Mouse (Mus musculus) kidney, postnatal 36 days (tissue): ENCODE data around the gene Gria2.
A peak's percentile ranks its signal among the peaks of the same experiment; 100 is the strongest.

Experiments used
- DNase-seq, 2 experiments: peaks; one replicate each; pipeline ENCODE4 v3.0.0; 2021 to 2022; ENCODE audit warnings: mixed read lengths in 2 of 2

The Gria2 gene

DNA sequence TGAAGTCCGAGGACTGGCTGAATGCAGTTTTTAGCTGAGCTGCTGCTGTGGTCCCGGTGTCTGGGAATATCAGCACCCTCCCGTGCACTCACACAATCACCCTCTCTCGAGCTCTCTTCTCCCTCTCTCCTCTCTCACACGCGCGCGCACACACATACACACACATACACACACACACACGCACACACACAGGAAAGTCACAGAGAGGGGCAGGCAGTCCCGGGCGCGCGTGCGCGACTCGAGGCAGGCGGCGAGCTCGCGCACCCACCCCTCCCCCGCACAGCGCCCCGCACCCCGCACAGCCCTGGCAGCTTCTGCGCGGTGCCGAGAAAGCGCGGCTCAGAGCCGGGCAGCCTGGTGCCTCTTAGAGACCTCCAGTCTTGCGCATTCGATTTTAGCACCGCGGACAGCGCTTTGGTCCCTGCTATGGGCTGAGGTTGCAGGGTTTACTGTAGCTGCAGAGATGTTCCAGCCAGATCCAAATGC, at the start of gene Gria2:
Gene Gria2, minus strand, starts transcription at position 240 of the 486 bp plus-strand sequence.
- DNase-seq, result peak; percentile 48 to 81

DNA sequence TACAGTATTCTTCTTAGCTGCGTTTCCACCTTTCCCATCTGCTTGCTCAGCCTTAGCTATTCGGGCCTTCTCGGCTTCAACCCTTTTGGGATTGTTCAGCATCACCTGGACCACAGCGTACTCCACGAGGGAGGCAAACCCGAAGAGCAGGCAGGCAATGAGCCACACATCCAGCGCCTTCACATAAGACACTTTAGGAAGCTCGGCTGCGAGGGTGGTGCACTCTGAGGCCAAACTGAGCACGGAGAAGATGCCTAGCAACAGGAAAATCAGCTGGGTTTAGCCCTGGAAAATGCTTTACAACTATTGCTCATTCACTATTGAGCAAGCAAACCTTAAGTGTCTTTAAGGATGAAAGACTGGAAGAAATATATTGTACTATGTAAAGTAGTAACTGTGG, 48.3 kb upstream of the Gria2 start:
- DNase-seq, result no peak

DNA sequence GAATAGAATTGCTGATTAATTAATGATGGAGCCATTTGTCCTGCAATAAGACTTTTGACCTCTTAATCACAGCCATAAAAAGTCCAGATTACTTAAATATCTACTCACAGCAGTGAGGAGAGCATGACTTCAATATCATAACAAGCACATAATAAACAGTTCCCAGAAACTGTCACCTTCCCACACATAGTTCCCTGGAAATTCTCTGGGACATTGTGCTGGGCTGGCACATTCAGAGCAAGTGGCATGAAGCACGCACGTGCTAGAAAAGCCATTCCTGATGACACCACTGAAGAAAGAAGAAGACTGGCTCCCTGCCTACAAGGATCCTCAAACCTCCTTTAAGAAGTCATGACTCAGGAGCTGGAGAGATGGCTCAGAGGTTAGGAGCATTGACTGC, 43.0 kb upstream of the Gria2 start:
- no peak for DNase-seq

DNA sequence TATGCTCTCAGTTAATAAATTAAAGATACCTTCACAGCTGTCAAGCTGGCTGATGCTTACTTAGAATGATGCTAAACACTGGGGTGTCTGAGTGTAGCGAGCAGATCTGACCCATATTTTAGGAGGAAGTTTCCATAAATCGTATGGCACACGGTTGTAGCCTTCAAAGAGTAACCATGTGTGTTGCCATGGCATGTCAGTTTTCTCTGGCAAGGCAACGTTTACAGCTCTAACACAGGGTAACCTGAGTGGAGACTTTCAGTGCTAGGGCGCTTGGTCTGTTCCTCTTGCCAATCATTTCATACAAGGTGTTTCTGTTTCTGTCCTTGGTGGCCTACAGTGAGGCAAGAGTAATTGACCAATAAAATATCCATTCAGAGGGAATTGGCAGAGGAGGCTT, 37.2 kb upstream of the Gria2 start:
- DNase-seq, result no peak

DNA sequence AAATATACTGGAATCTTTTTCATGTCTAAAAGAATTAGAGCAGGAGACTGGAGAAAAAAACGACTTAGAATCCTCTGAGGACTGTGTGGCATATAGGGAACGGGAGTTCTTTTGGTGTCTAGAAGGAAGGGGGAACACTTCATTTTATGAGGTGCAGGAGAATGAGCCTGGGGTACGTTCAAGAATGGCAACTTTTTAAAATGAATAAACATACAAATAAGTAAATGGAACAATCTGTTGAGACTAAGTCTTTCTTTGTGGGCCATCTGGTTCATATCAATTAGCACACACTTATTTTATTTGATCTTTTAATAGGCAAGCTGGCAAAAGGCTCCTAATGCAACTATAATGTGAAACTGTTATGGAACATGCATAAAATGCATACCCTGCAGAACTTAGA, 34.9 kb upstream of the Gria2 start:
- DNase-seq, result no peak

DNA sequence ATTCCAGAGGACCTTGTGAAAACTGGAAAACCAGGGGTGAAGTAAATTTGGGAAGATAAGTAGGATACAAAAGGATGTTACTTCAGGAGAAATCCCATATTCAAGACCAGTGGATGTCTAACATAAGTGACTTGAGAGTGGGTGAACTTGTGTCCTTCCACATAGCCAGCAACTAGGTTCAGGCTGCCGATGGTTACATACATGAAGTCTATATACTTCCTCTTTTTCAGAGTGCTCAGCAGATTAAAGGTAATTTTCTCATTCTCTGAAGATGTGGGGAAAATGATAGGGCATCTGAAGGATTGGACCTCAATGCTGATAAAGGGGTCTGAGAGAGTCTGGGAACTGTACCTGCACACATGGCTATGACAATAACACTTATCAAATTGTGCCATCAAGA, 21.3 kb upstream of the Gria2 start:
- DNase-seq, result no peak

DNA sequence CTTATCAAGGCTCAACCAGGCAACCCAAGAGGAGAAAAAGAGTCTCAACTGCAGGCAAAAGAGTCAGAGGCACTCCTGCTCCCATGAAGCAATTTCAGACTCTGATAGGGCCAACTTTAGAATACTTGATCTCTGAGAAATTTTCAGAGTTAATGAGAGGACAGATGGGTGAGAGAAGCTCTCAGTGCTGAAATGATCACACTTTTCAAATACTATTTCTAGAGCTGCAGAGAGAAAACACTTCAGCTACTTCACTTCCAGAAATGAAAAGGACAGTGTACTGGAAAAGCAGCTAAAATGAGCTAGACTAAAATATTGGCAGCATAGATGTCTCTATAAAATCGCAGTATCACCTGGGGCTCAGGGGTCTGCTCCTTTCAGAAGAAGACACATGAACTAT, 16.0 kb upstream of the Gria2 start:
- no peak for DNase-seq

DNA sequence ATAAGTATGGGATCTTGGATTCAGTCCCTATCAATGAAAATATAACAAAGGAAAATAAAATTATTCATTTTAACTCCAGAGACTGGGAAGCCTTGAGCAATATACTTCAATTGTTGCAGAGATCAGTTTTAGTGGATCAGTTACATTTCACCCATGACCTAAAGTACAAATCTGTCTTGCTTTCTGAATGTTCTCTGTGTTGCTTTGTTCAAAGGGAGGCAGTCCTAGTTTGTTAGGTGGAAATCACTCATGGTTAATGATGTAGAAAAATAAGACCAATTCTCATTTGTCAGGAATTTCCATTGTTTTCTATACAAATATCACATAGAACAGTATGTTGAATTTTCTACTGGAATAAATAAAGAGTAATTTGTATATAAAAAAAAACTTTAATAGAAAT, 11.1 kb upstream of the Gria2 start:
- no peak for DNase-seq

DNA sequence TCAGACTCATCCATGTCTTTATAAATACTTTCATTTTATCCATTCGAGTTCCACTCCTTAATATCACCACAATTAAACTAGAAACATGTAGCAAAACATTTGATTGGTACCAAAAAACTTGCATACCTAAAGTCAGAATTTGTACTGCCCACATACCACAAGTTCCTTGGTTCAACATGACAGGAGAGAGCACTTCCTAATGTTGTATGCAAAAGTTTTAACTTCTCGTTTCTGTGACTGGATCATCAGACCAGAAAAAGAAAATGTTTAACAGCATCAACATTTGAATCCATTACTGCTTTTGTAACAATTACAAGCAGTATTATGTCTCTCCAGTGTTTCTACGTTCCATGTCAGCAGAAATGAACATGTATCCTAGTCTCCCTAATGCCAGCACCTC, 9.6 kb upstream of the Gria2 start:
- DNase-seq, result no peak

DNA sequence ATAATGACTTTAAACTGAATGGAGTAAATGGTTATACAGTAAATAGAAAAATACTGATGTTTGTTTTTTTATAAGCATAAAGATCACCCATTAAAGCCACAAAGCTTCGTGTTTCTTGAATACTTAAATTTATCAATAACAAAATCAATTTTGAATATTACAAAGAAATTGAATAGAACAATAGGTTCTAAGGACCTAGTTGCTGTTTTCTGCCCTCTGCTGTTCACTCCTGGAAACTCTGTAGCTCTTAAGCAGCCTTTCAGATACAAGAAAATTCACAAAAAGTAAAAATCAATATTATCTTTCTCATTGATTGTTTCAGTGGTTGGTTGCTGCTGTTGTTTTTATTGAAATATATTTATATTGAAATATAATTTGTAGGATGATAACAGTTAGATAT, 2.7 kb upstream of the Gria2 start:
- DNase-seq, result peak in 1 of 2 experiments; percentile 35

DNA sequence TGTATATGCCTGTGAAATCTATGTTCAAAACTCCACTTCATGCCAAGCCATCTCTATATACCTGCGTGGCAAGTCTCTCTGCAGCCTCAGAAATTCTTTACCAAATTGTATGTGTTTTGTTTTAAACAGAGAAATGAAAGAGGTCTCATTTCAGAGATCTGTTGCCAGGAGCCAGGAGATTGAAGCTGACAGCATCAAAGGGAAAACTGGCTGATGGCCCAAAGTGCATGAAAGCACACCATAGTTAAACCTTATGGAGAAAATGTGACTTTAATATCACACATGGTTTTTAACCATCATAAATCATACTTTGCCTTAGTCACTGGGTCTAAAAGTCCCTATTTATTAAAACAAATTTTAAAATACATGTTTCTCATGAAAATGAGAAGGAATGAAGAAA, 1.2 kb upstream of the Gria2 start:
- DNase-seq, result no peak

DNA sequence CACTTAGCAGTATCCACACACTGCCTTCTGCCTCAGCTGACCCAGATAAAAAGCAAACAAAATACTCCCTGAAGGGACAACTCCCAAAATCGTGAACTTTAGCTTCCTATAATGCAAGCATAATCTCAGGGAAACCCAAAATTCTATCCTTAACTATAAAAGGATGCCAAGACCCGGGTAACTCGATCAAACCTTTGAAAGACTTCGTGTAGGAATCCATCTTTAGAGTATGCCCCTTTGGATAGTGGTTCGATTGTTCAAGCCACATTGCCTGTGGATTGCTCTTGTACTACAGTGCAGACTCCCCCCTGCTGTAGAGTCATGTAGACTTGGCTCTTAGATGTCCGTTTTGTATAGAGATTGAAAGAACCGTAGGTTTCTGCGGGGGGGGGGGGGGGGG, 576 bp upstream of the Gria2 start:
- no peak for DNase-seq

DNA sequence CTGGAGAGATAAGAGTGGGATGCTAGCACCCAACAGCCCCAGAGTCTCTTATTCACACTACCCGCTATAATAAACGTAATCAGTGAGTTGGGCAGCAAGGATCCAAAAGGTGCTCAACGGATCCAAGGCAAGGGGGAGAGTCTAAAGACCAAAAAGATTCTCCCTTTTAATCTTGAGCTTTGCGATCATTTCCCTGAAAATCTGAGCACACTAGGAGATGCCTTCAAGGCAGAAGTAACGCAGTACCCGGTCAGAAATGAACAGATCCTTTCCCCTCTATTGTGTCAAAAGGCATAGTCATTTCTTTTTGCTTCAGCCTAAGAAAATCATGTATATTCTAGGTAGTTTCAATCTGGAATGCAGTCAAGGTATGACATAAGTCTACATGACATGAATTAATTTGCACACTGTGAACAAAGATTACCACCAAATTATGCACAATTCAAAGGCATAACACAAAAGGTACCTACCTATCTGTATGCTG, 766 bp downstream of the Gria2 start:
- no peak for DNase-seq

DNA sequence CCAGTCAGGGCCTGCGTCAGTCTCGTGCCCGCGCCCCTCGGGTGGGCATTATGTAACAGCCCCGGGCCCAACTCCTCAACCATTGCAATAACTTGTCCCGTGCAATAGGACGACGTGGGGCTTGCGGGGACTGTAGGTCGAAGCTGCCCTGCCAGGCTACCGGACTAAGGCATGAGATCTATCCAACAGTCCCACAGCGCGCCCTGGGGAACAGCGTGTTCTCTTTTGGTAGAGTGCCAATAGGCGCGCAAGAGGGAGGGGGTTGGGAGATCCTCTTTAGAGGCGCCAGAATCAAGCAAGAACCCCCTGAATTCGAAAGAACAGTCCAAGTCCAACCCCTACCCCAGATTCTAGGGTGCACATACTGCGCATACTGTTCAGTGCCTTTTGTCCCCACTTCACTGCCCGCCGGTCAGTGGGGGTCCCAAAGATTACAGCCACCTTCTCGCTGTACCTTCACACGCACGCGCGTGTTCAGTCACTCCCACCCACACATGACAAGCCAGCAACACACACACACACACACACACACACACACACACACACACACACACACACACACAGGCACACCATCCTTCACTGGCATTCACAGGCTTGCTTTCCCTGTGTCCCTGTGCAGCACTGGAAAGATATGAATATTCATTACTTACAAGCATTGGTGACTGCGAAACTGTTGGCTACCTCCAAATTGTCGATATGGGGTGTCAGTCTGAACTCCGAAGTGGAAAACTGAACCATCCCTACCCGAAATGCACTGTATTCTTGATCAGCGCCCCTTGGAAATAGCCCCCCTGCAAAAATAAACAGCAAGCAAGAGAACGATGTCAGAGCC, 1.4 kb downstream of the Gria2 start:
- no peak for DNase-seq

DNA sequence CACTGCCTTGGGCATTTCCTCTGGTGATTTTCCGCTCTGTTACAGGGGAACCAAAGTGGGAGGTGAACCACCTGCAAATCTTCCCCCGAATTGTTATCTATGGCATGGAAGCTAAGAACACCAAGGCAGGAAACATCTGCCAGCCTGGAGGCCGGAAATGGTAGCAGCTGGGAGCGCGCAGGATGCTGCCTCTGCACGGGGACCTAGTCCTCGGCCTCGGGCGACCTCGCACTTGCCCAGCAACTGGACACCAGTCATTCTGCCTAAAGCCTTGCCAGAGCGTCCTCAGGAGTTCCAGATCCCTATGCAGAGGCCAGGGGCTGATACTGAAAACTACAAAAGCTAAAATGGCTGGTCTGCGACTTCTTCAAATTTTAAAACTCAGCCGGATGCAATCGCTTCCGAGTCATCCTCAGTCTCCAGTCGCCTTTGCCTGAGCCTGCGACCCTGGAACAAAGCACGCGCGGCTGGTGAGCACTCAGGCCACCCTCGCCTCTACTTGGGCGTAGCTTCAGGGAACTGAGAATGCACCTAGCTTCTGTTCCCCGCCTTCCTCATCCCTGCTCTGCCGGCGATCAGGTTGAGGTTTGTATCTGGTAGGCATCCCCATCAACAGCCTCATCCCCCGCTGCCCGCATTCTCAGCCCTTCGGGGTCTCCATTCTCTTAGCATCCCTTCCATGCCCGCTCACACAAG, 2.2 kb downstream of the Gria2 start:
- DNase-seq, result no peak

DNA sequence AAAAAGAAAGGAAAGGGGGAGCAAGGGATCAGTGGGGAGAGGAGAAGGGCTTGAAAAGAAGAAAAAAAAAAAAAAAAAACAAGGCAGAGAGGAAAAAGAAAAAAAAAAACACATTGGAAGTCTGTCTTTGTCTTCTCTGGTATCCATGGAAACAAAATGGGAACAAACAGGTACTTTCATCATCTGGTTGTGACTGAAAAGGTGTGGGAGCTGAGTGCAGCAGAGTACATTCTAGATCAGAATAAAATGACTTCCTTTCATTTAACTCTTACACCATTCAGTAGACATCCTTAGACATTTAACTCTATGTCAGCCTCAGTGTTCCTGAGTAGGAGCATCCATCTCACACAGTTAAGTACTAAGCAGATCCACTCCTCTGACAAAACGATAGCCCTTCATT, 4.7 kb downstream of the Gria2 start:
- no peak for DNase-seq

DNA sequence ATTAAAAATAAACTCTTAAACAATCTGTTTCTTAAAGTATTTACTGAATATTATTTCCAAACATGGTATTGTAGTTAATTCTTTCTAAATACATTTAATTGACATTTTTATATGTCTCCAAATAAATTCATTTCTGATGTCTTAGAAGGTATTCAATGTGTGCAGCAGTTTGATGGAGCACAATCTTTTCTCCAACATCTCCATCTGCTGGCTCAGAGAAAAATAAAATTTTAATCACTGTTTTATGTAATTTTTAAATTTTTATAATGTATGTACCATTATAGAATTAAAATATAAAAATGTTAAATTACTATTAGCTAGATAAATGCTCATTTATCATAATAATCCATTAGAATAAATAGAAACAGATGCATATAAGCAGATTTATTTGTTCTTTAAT, 5.9 kb downstream of the Gria2 start:
- no peak for DNase-seq

DNA sequence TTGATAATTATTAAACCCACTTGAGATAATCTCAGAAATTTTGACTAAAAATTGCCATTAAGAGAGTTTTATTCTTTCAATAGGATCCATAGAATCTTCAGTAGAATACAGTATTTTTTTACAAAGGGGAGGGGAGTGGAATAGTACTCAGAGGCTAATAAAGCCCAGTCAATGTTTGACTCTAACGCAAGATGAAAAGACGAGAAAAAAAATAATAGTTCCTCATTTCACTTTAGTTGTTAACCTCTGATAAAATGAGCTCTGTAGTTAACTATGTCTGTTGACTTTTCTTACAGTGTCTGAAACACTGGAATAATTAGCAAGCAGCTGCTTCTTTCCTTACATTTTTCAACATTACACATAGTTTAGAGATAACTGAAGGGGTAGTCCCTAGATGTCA, 7.4 kb downstream of the Gria2 start:
- DNase-seq, result no peak

DNA sequence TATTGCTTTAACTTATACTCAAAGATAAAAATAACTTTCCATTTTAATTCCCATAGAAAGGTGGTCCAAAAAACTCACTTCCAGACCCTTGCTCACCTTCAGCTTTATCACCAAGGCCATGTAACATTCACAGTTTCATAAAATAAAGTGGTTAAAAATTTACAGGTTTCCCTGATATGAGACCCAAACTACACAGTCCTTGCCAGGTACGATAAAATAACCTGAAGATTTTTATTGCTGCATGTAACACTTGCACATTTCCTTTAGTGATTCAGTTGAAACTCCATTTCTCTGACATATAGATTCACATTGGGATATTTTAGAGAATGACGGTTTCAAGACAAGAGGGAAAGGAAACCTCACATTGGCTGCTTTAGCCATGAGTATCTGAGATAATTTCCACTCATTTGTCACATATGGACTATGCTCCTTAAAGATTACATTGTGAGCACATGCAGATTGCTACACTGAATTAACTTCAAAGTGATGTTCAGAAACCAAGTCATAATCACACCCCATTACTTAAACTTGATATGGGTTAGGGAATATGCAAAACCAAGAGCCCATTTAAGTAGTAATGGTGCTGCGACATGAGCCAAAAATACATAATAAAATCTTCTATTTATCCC, 15.4 kb downstream of the Gria2 start:
- DNase-seq, result no peak

DNA sequence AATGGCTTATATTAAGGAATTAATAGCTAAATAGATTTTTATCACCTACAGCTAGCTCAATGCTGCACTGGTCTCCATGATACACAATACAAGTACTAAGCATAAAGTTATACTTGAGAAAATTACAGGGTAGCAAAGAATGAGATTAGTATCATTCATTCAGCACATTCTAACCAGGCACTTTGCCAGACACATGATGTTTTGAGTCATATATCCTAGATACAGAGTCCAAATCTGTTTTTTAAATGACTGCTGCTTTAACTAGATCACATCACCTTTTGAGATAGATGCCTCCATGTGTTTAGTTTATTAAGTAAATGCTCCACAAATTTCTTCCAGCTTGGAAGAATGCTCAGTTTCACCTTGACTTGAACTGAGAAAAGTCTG, 21.5 kb downstream of the Gria2 start:
- DNase-seq, result no peak

DNA sequence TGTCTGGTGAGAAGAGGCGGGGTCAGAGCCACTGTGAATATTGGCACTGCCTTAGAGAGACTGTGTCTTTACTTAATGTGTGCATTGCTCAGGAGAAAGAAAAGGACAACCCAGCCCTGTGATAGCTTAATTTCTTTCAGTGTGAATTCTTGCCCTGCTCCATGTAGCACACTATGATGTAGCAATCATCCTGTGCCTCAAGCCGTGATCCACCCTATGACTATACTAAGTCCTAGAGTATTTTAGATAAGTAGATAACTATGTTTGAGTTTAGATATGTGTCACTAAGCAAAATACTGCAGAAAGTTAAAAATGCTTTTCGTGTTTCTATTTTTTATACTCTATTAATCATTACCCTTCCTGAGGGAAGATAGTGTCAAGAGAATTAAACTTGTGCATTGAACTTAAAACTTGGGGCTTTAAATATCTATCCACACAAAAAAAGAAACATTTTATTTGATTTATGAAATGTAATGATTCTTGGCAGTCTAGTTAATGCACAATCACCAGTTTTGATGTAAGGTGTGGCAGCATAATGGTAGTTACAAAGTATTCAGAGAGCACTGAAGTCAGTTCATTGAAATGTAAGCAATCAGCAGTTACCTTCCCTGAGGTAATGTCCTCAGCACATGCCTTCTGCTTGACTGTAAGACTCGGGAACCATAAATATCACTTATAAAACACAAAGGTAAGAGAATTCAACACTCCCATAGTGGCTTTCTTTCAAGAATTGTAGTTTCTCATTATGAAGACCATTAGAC, 22.1 kb downstream of the Gria2 start:
- no peak for DNase-seq

DNA sequence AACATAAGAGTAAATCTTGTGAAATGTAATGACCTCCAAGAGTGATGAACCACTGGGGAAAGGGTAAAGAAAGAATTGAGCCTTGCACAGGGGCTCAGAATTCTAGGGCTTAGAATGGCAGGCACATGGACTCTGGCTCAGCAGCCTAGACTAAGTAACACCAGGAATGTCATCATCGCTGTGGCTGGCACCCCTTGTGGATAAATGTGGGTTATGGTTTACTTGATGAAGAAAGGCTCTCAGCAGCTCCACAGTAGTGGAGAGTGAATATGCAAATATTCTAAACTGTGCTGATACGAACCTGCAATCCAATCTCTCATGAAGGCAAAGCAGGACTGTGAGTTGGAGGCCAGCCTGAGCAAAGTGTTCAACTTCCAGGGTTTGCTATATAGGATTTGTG, 26.0 kb downstream of the Gria2 start:
- DNase-seq, result no peak

DNA sequence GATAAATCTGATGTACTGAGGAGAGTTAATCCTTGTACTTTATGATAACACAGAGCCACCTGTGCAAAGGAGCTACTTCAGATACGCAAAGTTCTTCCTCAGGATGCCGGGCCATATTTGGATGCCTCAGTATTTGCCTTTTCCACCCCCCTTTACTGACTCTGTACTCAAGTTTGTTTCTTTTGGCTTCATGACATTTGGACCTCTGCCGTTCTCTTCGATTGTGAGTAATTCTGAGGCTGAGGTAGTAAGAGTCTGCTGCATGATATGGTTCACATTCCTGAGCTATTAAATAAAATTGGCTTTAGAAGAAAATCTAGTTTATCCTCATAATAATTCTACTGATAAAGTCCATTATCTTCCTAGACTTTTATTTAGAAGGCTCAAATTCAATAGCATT, 26.7 kb downstream of the Gria2 start:
- no peak for DNase-seq
